Mouse (Mus musculus) intestine, embryonic 15.5 days (tissue): Measurements from ENCODE around the gene Bloc1s3. TPM values are rescaled to one million over a fixed set of nuclear protein-coding genes. Genes with fewer than 3 reads are reported as not detected.

Source experiments
- ATAC-seq: fragments of 200-750 bp; cut with Nextera tagmentation; 2 replicates; pipeline ENCODE4 v1.8.0; 2017; ENCODE audit warnings: moderate TSS enrichment, moderate library complexity
- H3K27ac ChIP-seq: fragments of 300-500 bp; sonication (generic); 2 replicates; pipeline ENCODE4 v1.5.1; 2015; ENCODE audit warnings: mild to moderate bottlenecking, inconsistent platforms
- H3K27me3 ChIP-seq: fragments of 300-500 bp; sonication (generic); replicated peaks from 2 replicates; pipeline ENCODE4 v1.6.1; 2015; ENCODE audit warnings: inconsistent platforms
- H3K36me3 ChIP-seq: fragments of 300-500 bp; sonication (generic); 2 replicates; pipeline ENCODE4 v1.6.1; 2015; ENCODE audit warnings: inconsistent platforms
- H3K4me1 ChIP-seq: fragments of 300-500 bp; sonication (generic); replicated peaks from 2 replicates; pipeline ENCODE4 v1.6.1; 2015; ENCODE audit warnings: inconsistent platforms
- H3K4me2 ChIP-seq: fragments of 300-500 bp; sonication (generic); replicated peaks from 2 replicates; pipeline ENCODE4 v1.6.1; 2015; ENCODE audit warnings: mild to moderate bottlenecking, inconsistent platforms
- H3K4me3 ChIP-seq: fragments of 300-500 bp; sonication (generic); replicated peaks from 2 replicates; pipeline ENCODE4 v1.5.1; 2015; ENCODE audit warnings: inconsistent platforms
- H3K9ac ChIP-seq: fragments of 300-500 bp; sonication (generic); 2 replicates; pipeline ENCODE4 v1.6.1; 2015; ENCODE audit warnings: inconsistent platforms
- H3K9me3 ChIP-seq: fragments of 300-500 bp; sonication (generic); 2 replicates; pipeline ENCODE4 v1.6.1; 2016; ENCODE audit warnings: inconsistent platforms
- WGBS: fragments of 180-500 bp; shearing (Covaris S2); methylation state at CpG from one replicate; pipeline ENCODE4 v1.1.7; 2015; 5-methylcytosine and 5-hydroxymethylcytosine counted together
- polyA plus RNA-seq: library from polyadenylated mRNA; unstranded; fragments of >200 nt; fragmentation: Nextera tagmentation; extraction: Ambion mirVana; gene quantifications from 2 replicates; pipeline ENCODE4 v1.2.1, GENCODE M21; 2015

Gene Bloc1s3
- polyA plus RNA-seq, 1 experiment from 2014 or later: 2.2 TPM

- no peak overlapping the region for H3K4me3 ChIP-seq
- H3K4me1 ChIP-seq: peaks cover 23% of the 10 kb centered on the region
- no peak overlapping the region for H3K27ac ChIP-seq
- no peak for ATAC-seq
- WGBS: 83% methylated on average over 2 of the region's 2 CpGs
- H3K36me3 ChIP-seq: no peaks in the 10 kb centered on the region
- no peak overlapping the region for H3K9ac ChIP-seq
- H3K27me3 ChIP-seq: no peaks in the 10 kb centered on the region
- H3K9me3 ChIP-seq: no peaks in the 10 kb centered on the region
- no peak overlapping the region for H3K4me2 ChIP-seq
Measured at GRCm38 (mm10) chr7:19540771-19541566, 32.8 kb upstream of the Bloc1s3 start.

- no peak for ATAC-seq
- Histone ChIP-seq H3K9me3 (no peaks in the 10 kb centered on the region), H3K4me3 (no peak overlapping the region), H3K4me2 (no peak overlapping the region), H3K27ac (no peak overlapping the region), H3K36me3 (peaks cover 40% of the 10 kb centered on the region), H3K27me3 (no peaks in the 10 kb centered on the region), H3K4me1 (0 out of 2 replicates have a peak, but pooled peaks cover 8% of the 10 kb centered on the region), H3K9ac (no peak overlapping the region)
- WGBS: 93% methylated on average over 10 of the region's 10 CpGs
Measured at GRCm38 (mm10) chr7:19534676-19535075, 26.5 kb upstream of the Bloc1s3 start.

GRCm38 (mm10) chr7:19532240-19532639 is 24.1 kb upstream of the Bloc1s3 start:
- Histone ChIP-seq H3K27me3 (no peaks in the 10 kb centered on the region), H3K4me1 (0 out of 2 replicates have a peak, but pooled peaks cover 8% of the 10 kb centered on the region), H3K4me3 (no peak overlapping the region), H3K4me2 (no peak overlapping the region), H3K27ac (no peak overlapping the region), H3K36me3 (peaks cover 41% of the 10 kb centered on the region), H3K9me3 (no peaks in the 10 kb centered on the region), H3K9ac (no peak overlapping the region)
- no peak for ATAC-seq
- 86% methylated on average over 14 of the region's 14 CpGs for WGBS

- peak; percentile 71 for ATAC-seq
- Histone ChIP-seq H3K36me3 (peaks cover 41% of the 10 kb centered on the region), H3K4me1 (0 out of 2 replicates have a peak, but pooled peaks cover 8% of the 10 kb centered on the region), H3K27me3 (no peaks in the 10 kb centered on the region), H3K27ac (no peak overlapping the region), H3K9ac (no peak overlapping the region), H3K4me3 (no peak overlapping the region), H3K4me2 (no peak overlapping the region), H3K9me3 (no peaks in the 10 kb centered on the region)
- 58% methylated on average over 10 of the region's 10 CpGs for WGBS
Measured at GRCm38 (mm10) chr7:19531077-19531476, 22.9 kb upstream of the Bloc1s3 start.

GRCm38 (mm10) chr7:19525105-19525481 is 16.9 kb upstream of the Bloc1s3 start:
- H3K9me3 ChIP-seq: no peaks in the 10 kb centered on the region
- H3K27ac ChIP-seq: no peak overlapping the region
- peaks cover 21% of the 10 kb centered on the region for H3K4me1 ChIP-seq
- H3K27me3 ChIP-seq: peaks cover 55% of the 10 kb centered on the region
- no peak overlapping the region; the same call in 1 of the 2 replicates for H3K9ac ChIP-seq
- peaks cover 2% of the 10 kb centered on the region; the same call in 1 of the 2 replicates for H3K36me3 ChIP-seq
- ATAC-seq: no peak
- WGBS: 71% methylated on average over 2 of the region's 2 CpGs
- H3K4me2 ChIP-seq: no peak overlapping the region
- H3K4me3 ChIP-seq: no peak overlapping the region

- Histone ChIP-seq H3K9ac (peak overlapping the region; percentile 41), H3K27me3 (peaks cover 60% of the 10 kb centered on the region), H3K27ac (no peak overlapping the region), H3K4me2 (peak overlapping the region; percentile 93), H3K36me3 (peaks cover under 1% of the 10 kb centered on the region; the same call in 1 of the 2 replicates), H3K4me1 (peaks cover 24% of the 10 kb centered on the region), H3K4me3 (peak overlapping the region; percentile 43), H3K9me3 (no peaks in the 10 kb centered on the region)
- ATAC-seq: no peak
- WGBS: 16% methylated on average over 24 of the region's 24 CpGs
Measured at GRCm38 (mm10) chr7:19524420-19525104, 16.4 kb upstream of the Bloc1s3 start.

- Histone ChIP-seq H3K4me2 (peak overlapping the region; percentile 93), H3K4me1 (peaks cover 24% of the 10 kb centered on the region), H3K9me3 (no peaks in the 10 kb centered on the region), H3K36me3 (no peaks in the 10 kb centered on the region), H3K9ac (peak overlapping the region; percentile 41), H3K4me3 (peak overlapping the region; percentile 43), H3K27ac (no peak overlapping the region), H3K27me3 (peaks cover 67% of the 10 kb centered on the region)
- ATAC-seq: peak; percentile 61
- 1% methylated on average over 64 of the region's 64 CpGs for WGBS
Measured at GRCm38 (mm10) chr7:19523757-19524419, 15.7 kb upstream of the Bloc1s3 start.

GRCm38 (mm10) chr7:19523017-19523756 is 15.0 kb upstream of the Bloc1s3 start:
- peaks cover 74% of the 10 kb centered on the region for H3K27me3 ChIP-seq
- WGBS: 10% methylated on average over 72 of the region's 72 CpGs
- H3K36me3 ChIP-seq: no peaks in the 10 kb centered on the region
- no peak overlapping the region for H3K27ac ChIP-seq
- H3K4me3 ChIP-seq: peak overlapping the region; percentile 43
- H3K9ac ChIP-seq: 0 out of 2 replicates have a peak overlapping the region, but pooled peaks have one; percentile 41
- peaks cover 24% of the 10 kb centered on the region for H3K4me1 ChIP-seq
- no peak for ATAC-seq
- no peaks in the 10 kb centered on the region for H3K9me3 ChIP-seq
- peak overlapping the region; percentile 93 for H3K4me2 ChIP-seq

GRCm38 (mm10) chr7:19520032-19520431 is 11.9 kb upstream of the Bloc1s3 start:
- 7% methylated on average over 23 of the region's 23 CpGs for WGBS
- Histone ChIP-seq H3K36me3 (no peaks in the 10 kb centered on the region), H3K4me1 (peaks cover 30% of the 10 kb centered on the region), H3K4me2 (peak overlapping the region; percentile 49), H3K4me3 (peak overlapping the region; percentile 4), H3K9ac (peak overlapping the region; percentile 11; the same call in 1 of the 2 replicates), H3K27ac (no peak overlapping the region), H3K9me3 (no peaks in the 10 kb centered on the region), H3K27me3 (peaks cover 78% of the 10 kb centered on the region)
- no peak for ATAC-seq

- Histone ChIP-seq H3K36me3 (no peaks in the 10 kb centered on the region), H3K27me3 (peaks cover 56% of the 10 kb centered on the region), H3K4me1 (peaks cover 11% of the 10 kb centered on the region), H3K4me3 (peak within 1 kb of the TSS; percentile 17; the same call in 1 of the 2 replicates), H3K9ac (peak within 1 kb of the TSS; percentile 3; the same call in 1 of the 2 replicates), H3K27ac (no peak within 1 kb of the TSS), H3K4me2 (peak within 1 kb of the TSS; percentile 51), H3K9me3 (no peaks in the 10 kb centered on the region)
- WGBS: 4% methylated on average over 24 of the region's 29 CpGs
- peak; percentile 36; the same call in 1 of the 2 replicates for ATAC-seq
Measured at GRCm38 (mm10) chr7:19517652-19518365, 9.6 kb upstream of the Bloc1s3 start, which contains the start of gene Nkpd1. Gene Nkpd1 (plus strand): TSS chr7:19517838.

- Histone ChIP-seq H3K36me3 (no peaks in the 10 kb centered on the region), H3K9ac (no peak overlapping the region), H3K4me3 (no peak overlapping the region), H3K4me2 (no peak overlapping the region), H3K9me3 (no peaks in the 10 kb centered on the region), H3K4me1 (peaks cover 8% of the 10 kb centered on the region), H3K27me3 (0 out of 2 replicates have a peak, but pooled peaks cover 3% of the 10 kb centered on the region), H3K27ac (no peak overlapping the region)
- no peak for ATAC-seq
- WGBS: 77% methylated on average over 6 of the region's 6 CpGs
Measured at GRCm38 (mm10) chr7:19512353-19512752, 4.2 kb upstream of the Bloc1s3 start.
